Mouse (Mus musculus) large intestine, adult 2 months (tissue): ENCODE data around the gene Trip4. TPM values are rescaled to one million over a fixed set of nuclear protein-coding genes. Genes with fewer than 3 reads are reported as not detected.

Experiments used
- DNase-seq: peaks from one replicate; pipeline ENCODE4 v3.0.0-alpha.2; 2012; ENCODE audit warnings: low read depth, low spot score
- WGBS: fragments of 180-500 bp; shearing (Covaris S2); methylation state at CpG from one replicate; pipeline ENCODE4 v1.1.7; 2018; 5-methylcytosine and 5-hydroxymethylcytosine counted together
- polyA plus RNA-seq: library from polyadenylated mRNA; depleted of rRNA; stranded (reverse); fragments of >200 nt; gene quantifications from 2 replicates; pipeline ENCODE4 v1.2.3, GENCODE M21; 2012; rRNA removed

The Trip4 gene
- 5.8 and 8.6 TPM in 2 replicates for polyA plus RNA-seq

DNA sequence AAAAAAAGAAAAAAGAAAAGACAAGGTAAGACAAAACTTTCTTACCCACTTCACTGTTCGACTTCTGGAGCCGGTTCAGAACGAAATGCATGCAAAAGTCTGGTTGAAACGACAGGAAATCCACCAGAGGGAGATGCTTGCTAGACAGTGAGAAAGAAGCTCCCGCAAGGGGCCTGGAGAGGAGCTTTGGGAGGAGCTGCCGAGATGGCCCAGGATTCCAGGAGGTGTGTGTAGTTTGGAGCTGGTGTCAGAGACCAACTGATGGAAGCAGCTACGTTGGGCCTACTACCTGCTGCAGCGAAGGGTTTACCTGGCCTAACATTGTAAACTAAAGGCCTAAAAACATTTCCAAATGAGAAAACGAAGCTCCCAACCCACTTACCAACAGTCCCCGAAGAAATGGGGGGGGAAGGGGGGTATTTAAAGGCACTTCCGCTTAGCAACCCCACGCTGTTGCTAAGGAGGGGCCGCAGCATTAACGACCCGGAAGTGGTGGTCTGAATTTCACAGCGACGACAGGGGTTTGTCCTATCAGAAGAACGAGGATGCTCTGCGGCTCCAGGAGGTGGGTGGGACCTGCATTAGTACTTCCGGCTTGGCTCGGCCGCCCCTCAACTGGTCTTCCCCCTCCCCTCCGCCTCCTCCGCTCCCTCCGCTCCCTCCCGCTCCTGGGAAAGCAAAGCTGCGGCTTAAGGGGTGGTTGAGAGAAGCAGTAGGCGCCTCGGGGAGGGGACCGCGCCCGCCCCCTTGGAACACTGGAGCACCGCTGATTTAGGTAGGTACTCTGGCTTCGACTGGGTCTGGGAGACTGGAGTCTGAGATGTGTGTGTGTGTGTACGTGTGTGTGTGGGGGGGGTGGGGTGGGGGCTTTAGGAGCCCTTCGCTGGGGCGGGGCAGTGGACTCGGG, at the start of gene Trip4, which contains the start of gene Csnk1g1:
Trip4 (minus strand) TSS at position 401 of the 907 bp plus-strand sequence.
Csnk1g1 (plus strand) TSS at position 531 of the 907 bp plus-strand sequence.
- WGBS: under 1% methylated on average over 38 of the region's 38 CpGs
- peak; percentile 78 for DNase-seq

DNA sequence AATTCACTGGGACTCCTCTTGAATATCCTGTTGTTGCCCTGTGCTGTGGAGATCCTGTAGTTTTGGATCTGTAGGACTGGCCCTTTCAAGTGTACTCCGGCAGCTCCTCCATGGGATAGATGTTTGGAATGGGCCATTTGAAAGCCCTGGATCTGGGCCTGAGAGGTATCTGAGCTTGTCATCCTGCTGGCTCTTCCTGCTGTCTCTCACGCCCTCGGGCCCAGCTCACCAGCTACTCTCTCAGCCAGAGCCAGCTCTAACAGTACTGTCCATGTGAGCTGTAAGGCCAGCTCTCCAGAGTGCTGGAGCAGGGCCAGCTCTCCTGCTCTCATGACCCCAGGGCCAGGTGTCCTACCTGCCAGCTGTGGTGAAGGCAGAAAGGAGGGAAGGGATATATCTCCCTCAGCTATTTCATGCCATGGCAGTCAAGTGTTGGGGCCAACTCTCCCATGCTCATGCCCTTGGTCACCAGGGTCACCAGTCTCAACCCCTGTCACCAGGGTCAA, 42.5 kb upstream of the Trip4 start:
- DNase-seq: no peak
- 81% methylated on average over 3 of the region's 3 CpGs for WGBS

DNA sequence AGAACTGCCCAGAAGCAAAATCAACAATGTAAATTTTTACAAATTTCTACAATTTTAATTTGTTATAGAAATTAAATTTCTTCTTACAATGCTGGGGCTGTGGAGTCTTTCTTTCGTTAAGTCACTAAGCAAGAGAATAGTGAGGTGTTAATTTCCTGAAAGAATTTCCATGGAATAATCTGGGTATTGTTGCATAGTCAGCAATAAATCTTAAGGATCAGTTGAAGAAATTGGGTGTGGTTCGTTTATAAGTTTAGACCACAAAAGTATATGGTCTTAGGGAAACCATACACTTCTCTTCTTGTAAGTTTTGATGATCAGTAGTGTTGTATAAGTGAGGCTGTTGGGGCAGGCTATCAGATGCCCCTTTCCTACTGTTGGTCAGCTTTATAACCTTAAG, 29.0 kb upstream of the Trip4 start:
- no peak for DNase-seq
- WGBS: 43% methylated on average over 2 of the region's 2 CpGs

DNA sequence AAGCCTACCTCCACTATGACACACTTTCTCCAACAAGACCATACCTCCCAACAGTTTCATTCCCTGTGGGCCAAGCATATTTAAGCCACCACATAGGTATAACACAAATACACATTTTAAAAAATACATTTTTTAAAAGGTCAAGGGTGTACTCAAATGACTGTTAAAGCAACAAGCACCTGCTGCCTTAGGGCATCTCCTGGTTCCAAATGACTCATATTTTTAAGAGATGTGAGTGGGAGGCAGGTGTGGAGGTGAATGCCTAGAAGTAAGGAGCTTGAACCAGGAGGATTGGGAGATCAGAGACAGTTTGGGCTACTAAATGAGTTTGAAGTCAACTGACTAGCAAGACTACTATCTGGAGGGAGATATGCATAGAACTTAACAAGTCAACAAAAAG, 21.2 kb upstream of the Trip4 start:
- no peak for DNase-seq

DNA sequence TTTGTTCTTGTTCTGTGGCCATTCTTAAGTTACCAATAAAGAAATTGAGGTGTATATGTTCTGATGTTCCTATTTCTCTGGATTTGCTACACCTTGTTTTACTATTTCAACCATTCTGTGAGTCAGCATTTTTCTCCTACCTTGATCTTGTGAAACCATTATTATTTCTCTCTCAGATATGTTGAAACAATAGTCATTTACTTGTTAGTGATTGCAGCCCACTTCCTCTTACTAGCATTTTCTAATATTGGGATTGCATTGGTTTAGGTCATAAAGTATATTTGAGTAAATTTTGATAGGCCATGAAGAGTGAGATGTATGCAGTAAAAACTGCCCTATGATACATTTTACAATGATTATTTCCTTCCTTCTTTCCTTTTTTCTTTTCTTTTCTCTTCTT, 19.9 kb upstream of the Trip4 start:
- no peak for DNase-seq

DNA sequence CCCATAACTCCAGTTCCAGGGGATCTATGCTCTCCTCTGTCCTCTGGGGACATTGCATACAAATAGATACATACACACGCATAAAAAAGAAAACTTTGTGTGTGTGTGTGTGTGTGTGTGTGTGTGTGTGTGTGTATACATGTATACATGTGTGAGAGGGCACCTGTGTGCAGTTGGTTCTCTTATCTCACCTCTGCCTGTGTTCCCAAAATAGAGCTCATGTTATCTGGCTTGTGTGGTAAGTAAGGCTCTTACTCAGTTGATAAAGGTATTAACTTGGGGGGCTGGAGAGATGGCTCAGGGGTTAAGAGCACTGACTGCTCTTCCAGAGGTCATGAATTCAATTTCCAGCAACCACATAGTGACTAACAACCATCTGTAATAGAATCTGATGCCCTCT, 8.4 kb upstream of the Trip4 start:
- WGBS: 66% methylated on average over 1 of the region's 1 CpGs
- no peak for DNase-seq

DNA sequence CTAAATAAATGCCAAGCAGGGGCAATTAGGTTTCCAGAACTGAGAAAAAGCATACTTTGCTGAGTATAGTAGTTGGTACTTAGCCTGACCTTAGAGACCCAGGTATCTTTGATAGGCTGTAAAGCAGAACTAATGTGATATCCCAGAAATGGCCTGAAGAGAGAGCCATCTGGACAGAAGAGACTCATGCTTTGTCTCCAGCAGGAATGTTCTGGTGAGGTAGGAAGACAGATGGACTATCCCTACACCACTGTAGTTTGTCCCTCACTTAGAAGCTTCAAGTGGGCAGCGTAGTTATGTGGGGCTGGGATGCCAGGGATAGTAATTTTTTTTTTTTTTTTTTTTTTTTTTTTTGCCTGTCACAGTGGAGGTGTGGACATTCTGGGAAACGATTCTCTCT, 5.4 kb upstream of the Trip4 start:
- WGBS: 56% methylated on average over 2 of the region's 2 CpGs
- DNase-seq: no peak

DNA sequence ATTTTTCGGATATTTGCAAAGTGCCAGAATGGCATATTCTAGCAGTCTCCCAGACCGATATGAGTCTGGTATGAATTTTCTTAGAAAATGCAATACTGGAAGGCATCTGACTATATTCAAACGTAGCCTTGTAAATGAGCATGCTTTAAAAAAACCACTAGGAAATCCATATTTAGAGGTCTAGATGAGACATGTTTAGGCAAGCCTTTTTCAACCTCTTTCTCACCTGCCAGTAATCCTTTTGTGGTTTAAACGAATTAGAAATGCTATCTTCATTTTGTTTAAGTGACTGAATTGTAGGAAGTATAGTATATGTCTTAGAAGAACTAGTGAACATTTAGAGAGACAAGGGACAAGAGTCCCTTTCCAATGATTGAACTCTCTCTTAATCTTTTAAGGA, 1.2 kb upstream of the Trip4 start:
- under 1% methylated on average over 4 of the region's 4 CpGs for WGBS
- DNase-seq: no peak

DNA sequence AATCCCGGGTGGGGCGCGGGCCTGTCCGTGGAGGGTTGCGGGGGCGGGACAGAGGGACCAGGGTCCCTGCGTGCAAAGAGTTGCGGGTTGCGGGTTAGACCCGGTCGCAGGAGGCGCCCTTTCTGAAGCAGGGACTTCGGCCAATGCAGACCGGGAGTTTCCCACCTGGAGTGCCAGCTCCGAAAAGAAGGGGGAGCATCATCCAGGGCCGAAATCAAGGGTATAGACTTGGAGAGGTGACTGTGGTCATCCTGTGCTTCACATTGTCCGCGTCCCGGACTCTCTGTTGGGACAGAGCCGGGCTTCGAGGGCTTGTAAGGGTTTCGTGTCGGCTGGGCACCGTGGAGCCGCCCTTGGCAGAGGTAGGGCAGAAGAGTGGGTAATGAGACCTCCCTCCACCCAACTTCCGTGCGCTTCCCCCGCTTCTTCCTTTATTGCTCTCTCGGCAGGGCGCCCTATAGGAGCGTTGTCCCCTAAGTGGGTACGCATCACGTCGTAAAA, 757 bp upstream of the Trip4 start:
- 1% methylated on average over 34 of the region's 34 CpGs for WGBS
- DNase-seq: no peak

DNA sequence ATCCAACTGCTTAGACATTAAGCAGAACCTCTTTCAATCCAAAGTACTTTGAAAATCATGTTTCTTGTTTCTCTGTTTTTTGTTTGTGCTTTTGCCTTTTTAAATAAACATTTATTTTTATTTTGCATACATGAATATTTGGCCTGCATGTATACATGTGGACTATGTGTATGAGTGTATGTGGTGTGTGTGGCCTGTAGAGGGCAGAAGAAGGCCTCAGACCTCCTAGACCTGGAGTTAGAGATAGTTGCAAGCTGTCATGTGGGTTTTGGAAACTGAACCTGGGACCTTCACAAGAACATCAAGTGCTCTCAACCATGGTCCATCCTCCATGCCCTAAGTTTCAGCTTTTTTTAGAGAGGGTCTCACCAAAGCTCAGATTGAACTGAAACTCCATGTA, 5.2 kb downstream of the Trip4 start:
- DNase-seq: no peak

DNA sequence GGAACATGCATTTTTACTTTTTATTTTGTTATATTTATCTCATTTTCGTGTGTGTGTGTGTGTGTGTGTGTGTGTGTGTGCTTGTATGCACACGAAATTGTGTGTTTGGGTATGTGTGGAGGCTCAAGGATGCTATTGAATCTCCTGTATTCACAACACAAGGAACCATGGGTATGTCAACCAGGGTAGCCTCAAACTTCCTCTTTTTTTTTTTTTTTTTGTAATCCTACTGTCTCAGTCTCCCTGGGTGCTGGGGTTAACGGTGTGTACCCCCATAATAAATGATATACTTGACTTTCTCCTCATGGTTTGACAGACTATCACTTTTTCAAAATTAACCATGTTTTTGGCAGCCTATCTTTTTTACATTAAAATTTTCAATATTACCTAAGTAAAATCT, 5.7 kb downstream of the Trip4 start:
- DNase-seq: no peak
- 93% methylated on average over 3 of the region's 3 CpGs for WGBS

DNA sequence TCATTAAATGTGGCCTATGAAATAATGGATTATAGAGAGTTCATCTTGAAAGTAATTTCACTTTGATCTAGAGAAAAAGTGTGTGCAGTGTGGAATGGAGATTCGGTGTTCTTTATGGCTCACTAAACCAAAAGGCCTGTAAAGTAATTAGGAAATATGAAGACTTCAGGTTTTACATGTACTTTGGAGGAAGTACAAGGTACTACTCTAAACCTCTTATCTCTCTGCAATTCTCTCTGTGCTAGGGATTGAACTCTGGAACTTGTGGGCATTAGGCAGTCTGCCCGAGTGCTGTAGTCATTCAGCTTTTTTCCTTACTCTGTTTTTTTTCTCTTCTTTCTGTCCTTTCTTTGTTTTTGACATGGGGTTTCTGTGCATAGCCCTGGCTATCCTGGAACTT, 11.6 kb downstream of the Trip4 start:
- DNase-seq: peak; percentile 28
- WGBS: 39% methylated on average over 2 of the region's 2 CpGs

DNA sequence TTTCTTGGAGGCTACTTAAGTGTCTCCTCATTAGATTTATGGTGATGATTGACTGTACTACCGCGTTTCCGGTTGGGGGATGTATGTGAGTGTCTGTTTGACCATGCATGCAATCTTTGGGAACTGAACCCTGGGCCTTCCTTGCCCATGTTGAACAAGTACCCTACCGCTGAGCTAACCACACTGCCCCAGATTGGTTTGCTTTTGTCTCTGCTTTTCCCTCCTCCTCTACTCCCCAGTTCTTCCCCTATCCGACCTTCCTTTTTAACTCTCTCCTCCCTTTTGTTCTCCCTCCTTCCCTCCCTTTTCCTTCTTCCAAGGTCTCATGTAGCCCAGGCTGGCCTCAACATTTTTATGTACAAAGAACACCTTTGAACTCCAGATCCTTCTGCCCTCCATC, 17.5 kb downstream of the Trip4 start:
- 3% methylated on average over 5 of the region's 5 CpGs for WGBS
- DNase-seq: no peak

DNA sequence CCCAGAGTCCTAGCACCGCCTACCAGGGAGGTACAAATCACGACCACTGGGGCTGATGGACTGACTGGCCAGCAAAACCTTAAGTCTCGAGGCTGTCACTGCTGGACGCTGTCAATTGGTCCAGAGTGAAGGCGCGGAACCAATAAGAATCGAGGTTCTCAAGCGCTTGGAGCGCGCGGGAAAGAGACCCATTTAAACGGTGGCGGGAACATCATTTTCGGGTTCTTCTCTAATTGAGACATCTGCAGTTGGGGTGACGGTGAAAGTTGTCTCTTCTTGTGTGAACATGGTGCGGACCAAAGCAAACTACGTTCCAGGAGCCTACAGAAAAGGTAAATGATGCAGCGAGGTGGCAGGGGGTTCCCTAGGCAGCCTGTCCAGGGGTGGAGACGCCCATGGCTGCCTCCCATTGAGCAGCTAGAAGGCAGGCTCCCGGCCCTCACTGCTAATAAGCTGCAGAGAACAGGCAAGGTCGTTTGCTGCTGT, 18.4 kb downstream of the Trip4 start, which contains the start of gene Pclaf:
Pclaf (plus strand) TSS at position 95 of the 486 bp plus-strand sequence.
- DNase-seq: peak; percentile 74
- WGBS: under 1% methylated on average over 21 of the region's 21 CpGs

DNA sequence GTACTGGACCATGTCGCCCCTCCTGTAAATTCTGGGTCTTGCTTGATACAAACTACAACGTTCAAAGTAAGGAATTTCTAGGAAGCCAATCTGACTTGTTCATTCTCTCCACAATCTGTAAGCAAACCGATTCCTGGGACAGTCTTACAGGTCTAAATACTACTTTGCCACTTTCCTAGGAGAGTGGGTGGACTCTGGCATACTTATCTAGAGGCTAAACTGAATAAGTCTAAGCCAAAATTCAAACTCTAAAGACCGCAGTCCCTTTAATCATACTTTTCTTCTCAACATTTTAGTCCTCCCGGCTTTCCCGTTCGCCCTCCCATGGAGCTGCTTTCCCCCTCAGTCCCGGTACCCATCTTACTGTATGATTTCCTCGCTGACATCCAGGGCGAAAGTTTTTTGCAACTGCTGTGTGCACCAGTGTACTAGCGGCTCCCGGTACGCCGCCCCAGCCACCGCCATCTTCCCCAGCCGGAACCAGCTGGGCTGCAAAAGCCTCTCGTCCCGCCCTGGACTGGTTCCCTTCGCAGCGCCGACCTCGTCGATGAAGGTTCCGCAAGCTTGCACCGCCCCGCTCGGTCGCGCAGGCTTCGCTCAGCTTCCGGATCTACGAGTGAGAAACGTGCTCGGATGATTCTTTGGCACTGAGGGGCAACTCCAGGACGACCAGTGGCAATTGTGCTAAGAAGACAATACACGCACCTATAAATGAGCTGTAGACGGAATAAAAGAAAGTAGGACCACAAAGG, 23.9 kb downstream of the Trip4 start:
- DNase-seq: peak; percentile 75
- under 1% methylated on average over 37 of the region's 37 CpGs for WGBS

DNA sequence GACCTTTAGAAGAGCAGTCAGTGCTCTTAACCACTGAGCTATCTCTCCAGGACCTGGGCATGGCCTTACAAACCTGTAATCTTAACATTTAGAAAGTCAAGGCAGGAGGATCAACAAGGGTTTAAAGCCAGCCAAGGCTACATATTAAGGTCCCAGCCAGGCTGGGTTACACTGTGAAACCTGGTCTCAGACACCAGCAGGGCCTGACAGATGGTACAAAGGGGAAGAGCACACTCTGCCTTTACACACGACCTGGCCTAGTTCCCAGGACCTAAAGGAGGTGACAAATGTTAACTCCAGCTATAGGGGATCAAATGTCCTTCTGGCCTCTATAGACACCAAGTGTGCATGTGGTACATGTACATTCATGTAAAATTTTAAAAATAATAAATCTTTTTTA, 48.9 kb downstream of the Trip4 start:
- 81% methylated on average over 1 of the region's 1 CpGs for WGBS
- no peak for DNase-seq

DNA sequence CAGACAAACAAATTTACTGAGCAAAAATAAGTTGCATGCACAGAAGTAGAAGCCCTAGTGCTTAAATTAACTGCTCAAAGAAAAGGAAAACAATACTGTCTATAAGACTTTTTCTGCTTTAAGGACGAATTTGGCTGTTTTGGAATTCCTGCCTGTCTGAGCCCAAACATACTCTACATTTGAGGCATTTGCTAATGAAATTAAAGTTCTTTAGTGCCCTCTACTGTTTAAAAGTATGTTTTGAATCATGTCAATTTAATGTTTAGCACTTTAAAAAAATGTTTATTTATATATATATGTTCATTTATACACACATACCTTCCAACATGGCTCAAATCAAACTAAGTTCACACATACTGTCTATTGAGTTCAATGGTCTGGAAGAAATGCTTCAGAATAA, 58.4 kb downstream of the Trip4 start:
- no peak for DNase-seq
- 30% methylated on average over 1 of the region's 1 CpGs for whole genome bisulfite sequencing

DNA sequence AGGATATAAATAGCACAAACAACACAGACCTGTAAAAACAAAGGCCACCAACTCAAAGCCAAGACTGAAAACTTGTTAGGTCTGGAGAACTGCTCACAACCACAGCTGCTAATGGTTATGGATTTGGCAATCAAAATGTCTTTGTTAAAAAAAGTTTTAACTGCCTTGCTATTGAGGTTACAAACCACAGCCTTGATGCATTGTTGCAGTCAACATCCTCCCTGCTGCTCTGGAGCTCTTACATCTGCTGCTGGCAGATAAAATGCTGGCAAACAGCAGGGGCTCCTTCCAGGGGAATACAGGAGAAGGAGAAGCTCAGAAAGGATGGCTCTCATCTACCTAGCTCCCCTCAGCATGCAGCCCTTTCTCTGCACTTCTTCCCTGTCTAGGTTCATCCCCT, 60.4 kb downstream of the Trip4 start:
- DNase-seq: no peak

DNA sequence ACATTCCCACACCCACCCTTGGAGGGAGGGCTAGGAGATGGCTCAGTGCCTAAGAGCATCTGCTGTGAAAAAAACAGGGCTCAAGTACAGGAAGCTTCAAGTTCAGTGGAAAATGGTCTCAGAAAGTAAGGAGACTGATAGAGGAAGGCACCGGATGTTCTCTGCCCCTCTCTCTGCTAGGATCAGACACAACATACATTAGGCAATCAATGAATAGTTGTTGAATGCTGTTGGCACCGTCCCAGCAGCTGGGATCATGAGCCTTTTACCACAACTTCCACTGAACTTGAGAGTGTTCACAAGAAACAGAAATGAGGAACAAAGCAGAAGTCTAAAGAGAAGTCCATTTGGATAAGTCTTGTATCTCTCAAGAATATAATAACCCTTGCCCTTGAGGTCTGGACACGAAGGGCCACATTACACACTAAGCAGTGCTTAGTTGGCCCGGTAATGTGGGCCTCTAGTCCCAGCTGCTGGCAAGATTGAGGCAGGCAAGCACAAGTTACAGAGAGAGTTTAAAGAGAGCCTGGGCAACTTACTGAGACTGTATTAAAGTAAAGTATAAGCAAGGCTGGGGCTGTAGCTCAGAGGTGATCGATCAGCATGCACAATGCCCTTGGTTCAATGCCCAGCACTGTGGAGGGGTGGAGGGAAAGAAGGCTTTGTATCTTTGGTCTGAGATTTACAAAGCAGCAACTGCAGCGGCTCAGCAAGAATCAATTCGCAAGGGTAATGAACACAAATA, 64.0 kb downstream of the Trip4 start:
- WGBS: 76% methylated on average over 7 of the region's 7 CpGs
- no peak for DNase-seq

DNA sequence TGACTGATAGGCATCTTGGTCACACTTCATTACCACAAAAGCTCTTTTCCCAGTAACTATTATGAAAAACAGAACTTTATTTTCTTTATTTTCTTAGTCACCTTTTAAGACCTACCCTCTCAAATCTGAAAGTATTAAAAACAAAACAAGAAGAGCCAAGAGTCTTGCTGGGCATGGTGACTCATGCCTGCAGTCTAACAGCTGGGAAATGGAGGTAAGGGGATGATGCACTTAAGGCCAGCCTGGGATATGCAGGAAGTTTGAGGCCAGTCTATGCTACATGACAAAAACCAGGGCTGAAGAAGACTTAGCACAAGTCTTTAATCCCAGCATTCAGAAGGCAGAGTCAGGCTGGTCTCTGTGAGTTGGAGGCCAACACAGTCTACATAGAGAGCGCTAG, 68.8 kb downstream of the Trip4 start:
- no peak for DNase-seq
- WGBS: 100% methylated on average over 1 of the region's 1 CpGs
